Mouse (Mus musculus): Measurements from ENCODE around the gene Ptn. TPM values are rescaled to one million over a fixed set of nuclear protein-coding genes. Genes with fewer than 3 reads are reported as not detected.
"Not testable (repeated sequence)": the region's sequence is repeated elsewhere in the genome, so short reads cannot be mapped to it uniquely, and the experiment has no call there.

Ptn gene
- polyA plus RNA-seq, 1 experiment: not detected

GRCm38 (mm10) chr6:36736763-36737162 lies 73.3 kb downstream of the Ptn start:
- TF ChIP-seq TAL1 (IDR thresholded peaks at IDR 0.05; ENCODE audit: low read length) (no peak), GATA1 (IDR thresholded peaks at IDR 0.05; ENCODE audit: low read length) (no peak)
- H3K9me3 ChIP-seq (ENCODE audit: control insufficient read depth, low read length): peaks cover 9% of the 10 kb centered on the region
- no peaks in the 10 kb centered on the region for H3K4me1 ChIP-seq (ENCODE audit: control insufficient read depth)
- no peak overlapping the region for H3K4me3 ChIP-seq (replicated peaks)
- H3K27me3 ChIP-seq (ENCODE audit: control insufficient read depth): no peaks in the 10 kb centered on the region
- H3K36me3 ChIP-seq (ENCODE audit: control insufficient read depth): no peaks in the 10 kb centered on the region

GRCm38 (mm10) chr6:36735622-36736021 lies 74.4 kb downstream of the Ptn start:
- H3K4me1 ChIP-seq (ENCODE audit: control insufficient read depth); H3K36me3 ChIP-seq (ENCODE audit: control insufficient read depth); H3K4me3 ChIP-seq (replicated peaks); H3K27me3 ChIP-seq (ENCODE audit: control insufficient read depth): not testable (repeated sequence)
- peaks cover 20% of the 10 kb centered on the region for H3K9me3 ChIP-seq (ENCODE audit: control insufficient read depth, low read length)

- not testable (repeated sequence) for H3K4me1 ChIP-seq (ENCODE audit: control insufficient read depth)
These were observed 80.2 kb downstream of the Ptn start for GRCm38 (mm10) chr6:36729811-36730210.

DNA sequence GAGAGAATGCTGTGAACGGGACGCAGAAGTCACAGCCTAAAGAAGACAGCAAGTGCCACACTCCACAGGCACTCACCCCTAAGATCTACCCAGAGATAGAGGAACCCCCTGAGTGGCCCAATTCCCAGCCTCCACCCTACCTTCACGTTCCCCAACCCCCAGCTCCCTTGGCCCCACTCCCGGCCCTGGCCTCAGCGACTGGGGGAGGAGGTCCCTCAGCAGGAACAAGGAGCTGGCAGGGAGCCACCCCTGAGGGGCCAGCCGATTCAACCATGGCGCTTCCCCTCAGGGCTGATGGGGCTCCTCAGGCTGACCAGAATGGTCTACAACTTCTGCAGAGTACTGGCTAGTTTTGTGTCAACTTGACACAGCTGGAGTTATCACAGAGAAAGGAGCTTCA lies 81.9 kb downstream of the Ptn start:
- H3K4me3 ChIP-seq (replicated peaks): no peak overlapping the region
- H3K36me3 ChIP-seq (ENCODE audit: control insufficient read depth): no peaks in the 10 kb centered on the region
- H3K9me3 ChIP-seq (ENCODE audit: control insufficient read depth, low read length): peaks cover 32% of the 10 kb centered on the region
- TF ChIP-seq GATA1 (IDR thresholded peaks at IDR 0.05; ENCODE audit: low read length): no peak
- no peak for TF ChIP-seq TAL1 (IDR thresholded peaks at IDR 0.05; ENCODE audit: low read length)
- H3K4me1 ChIP-seq (ENCODE audit: control insufficient read depth): no peaks in the 10 kb centered on the region
- no peaks in the 10 kb centered on the region for H3K27me3 ChIP-seq (ENCODE audit: control insufficient read depth)

More at GRCm38 (mm10) chr6:36729811-36730210, 80.2 kb downstream of the Ptn start:
- not testable (repeated sequence) for H3K4me3 ChIP-seq (replicated peaks); H3K36me3 ChIP-seq (ENCODE audit: control insufficient read depth); H3K27me3 ChIP-seq (ENCODE audit: control insufficient read depth)
- peaks cover 36% of the 10 kb centered on the region for H3K9me3 ChIP-seq (ENCODE audit: control insufficient read depth, low read length)

DNA sequence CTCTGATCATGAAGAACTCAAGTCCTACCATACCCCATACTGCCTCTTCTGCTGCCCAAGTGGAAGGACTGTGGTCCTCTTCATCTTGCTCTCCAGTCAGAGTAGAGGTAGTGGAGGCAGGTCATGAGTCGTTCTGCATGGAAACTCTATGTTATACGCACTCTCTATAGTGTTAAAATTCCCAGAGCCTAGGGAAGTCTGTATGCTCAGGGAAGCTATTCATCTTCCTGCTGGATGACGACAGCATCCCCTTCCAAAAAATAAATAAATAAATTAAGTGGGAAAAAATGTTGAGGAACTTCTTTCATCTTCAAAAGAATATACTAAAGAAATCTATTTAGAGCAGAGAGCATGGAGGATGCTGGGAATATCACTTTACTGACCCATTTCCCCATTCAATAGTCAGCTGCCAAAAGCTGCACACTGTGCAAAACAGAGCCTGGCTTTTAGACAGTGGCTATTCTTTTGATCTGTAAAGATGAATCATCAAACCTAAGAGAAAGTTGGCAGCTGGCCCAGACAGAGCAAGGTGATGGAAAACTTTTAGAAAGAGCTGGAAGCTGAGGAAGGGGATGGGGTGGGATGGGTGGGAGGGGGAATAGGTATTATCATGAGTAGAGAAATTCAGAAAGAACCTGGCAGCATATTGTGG lies 84.4 kb downstream of the Ptn start:
- Histone ChIP-seq H3K4me3 (replicated peaks) (no peak overlapping the region), H3K9me3 (ENCODE audit: control insufficient read depth, low read length) (peaks cover 16% of the 10 kb centered on the region), H3K36me3 (ENCODE audit: control insufficient read depth) (no peaks in the 10 kb centered on the region), H3K4me1 (ENCODE audit: control insufficient read depth) (no peaks in the 10 kb centered on the region), H3K27me3 (ENCODE audit: control insufficient read depth) (no peaks in the 10 kb centered on the region)
- TF ChIP-seq GATA1 (IDR thresholded peaks at IDR 0.05; ENCODE audit: low read length): no peak
- no peak for TF ChIP-seq TAL1 (IDR thresholded peaks at IDR 0.05; ENCODE audit: low read length)

- Histone ChIP-seq H3K4me3 (replicated peaks) (no peak overlapping the region), H3K36me3 (ENCODE audit: control insufficient read depth) (no peaks in the 10 kb centered on the region), H3K27me3 (ENCODE audit: control insufficient read depth) (no peaks in the 10 kb centered on the region), H3K4me1 (ENCODE audit: control insufficient read depth) (no peaks in the 10 kb centered on the region), H3K9me3 (ENCODE audit: control insufficient read depth, low read length) (peaks cover 3% of the 10 kb centered on the region)
- TF ChIP-seq GATA1 (IDR thresholded peaks at IDR 0.05; ENCODE audit: low read length) (no peak), TAL1 (IDR thresholded peaks at IDR 0.05; ENCODE audit: low read length) (no peak)
These were observed 87.1 kb downstream of the Ptn start for GRCm38 (mm10) chr6:36722769-36723549.

GRCm38 (mm10) chr6:36713329-36713728 lies 96.7 kb downstream of the Ptn start:
- Histone ChIP-seq H3K36me3 (ENCODE audit: control insufficient read depth) (no peaks in the 10 kb centered on the region), H3K27me3 (ENCODE audit: control insufficient read depth) (no peaks in the 10 kb centered on the region), H3K4me1 (ENCODE audit: control insufficient read depth) (no peaks in the 10 kb centered on the region), H3K4me3 (replicated peaks) (no peak overlapping the region), H3K9me3 (ENCODE audit: control insufficient read depth, low read length) (peaks cover 3% of the 10 kb centered on the region; the same call in 1 of the 2 replicates)
- TF ChIP-seq TAL1 (IDR thresholded peaks at IDR 0.05; ENCODE audit: low read length) (no peak), GATA1 (IDR thresholded peaks at IDR 0.05; ENCODE audit: low read length) (no peak)

GRCm38 (mm10) chr6:36695481-36695880 lies 114.5 kb downstream of the Ptn start:
- no peaks in the 10 kb centered on the region for H3K4me1 ChIP-seq (ENCODE audit: control insufficient read depth)
- H3K27me3 ChIP-seq (ENCODE audit: control insufficient read depth): no peaks in the 10 kb centered on the region
- no peaks in the 10 kb centered on the region for H3K36me3 ChIP-seq (ENCODE audit: control insufficient read depth)
- no peak overlapping the region for H3K4me3 ChIP-seq (replicated peaks)
- no peaks in the 10 kb centered on the region for H3K9me3 ChIP-seq (ENCODE audit: control insufficient read depth, low read length)
- TF ChIP-seq GATA1 (IDR thresholded peaks at IDR 0.05; ENCODE audit: low read length) (no peak), TAL1 (IDR thresholded peaks at IDR 0.05; ENCODE audit: low read length) (no peak)

GRCm38 (mm10) chr6:36691497-36691896 lies 118.5 kb downstream of the Ptn start:
- no peaks in the 10 kb centered on the region for H3K36me3 ChIP-seq (ENCODE audit: control insufficient read depth)
- no peaks in the 10 kb centered on the region for H3K27me3 ChIP-seq (ENCODE audit: control insufficient read depth)
- H3K9me3 ChIP-seq (ENCODE audit: control insufficient read depth, low read length): no peaks in the 10 kb centered on the region
- H3K4me1 ChIP-seq (ENCODE audit: control insufficient read depth): no peaks in the 10 kb centered on the region
- TF ChIP-seq TAL1 (IDR thresholded peaks at IDR 0.05; ENCODE audit: low read length) (no peak), GATA1 (IDR thresholded peaks at IDR 0.05; ENCODE audit: low read length) (no peak)
- no peak overlapping the region for H3K4me3 ChIP-seq (replicated peaks)

Measured in erythroblast, embryonic 14.5 days (primary cell).